Comparison of ENCODE assay signal across 12 mouse cellular contexts in the genomic region with DNA sequence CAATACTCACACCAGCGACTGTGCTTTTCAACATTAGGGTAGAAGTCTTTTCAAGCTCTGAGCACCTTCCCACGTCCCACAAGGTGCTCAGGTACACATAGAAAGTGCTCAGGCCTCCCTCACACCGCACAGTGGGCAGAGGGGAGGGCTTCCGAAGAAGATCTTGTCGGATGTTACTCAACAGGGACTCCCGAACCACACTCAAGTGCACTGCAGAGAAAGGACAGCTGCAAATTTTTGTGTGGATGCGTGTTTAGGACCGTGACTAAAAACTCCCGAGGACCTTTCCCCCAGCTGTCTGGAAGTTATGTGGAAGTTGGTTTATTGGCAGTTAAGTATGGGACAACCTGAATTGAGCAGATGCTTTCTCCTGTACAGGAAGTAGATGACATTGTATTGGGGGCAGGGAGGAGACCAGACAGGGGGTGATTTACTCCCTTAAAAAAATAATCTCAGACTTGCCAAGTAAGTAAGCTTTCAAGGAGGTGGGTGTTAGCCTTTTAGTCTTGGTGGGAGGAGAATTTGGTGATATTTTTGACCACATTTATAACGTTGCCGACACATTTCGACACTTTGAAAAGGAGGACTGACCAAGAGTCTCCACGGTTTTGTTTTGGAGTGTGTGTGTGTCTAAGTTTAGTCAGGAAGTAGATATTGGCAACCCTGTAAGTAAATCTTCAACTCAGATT. TPM values are rescaled to one million over a fixed set of nuclear protein-coding genes. Genes with fewer than 3 reads are reported as not detected.
DNase-seq lines count a peak whose midpoint lies in the region; ATAC-seq and TF ChIP-seq lines count a peak whose summit lies in the region.
"Had no signal": no experiment of that assay in that cellular context is flagged by ENCODE, and none has a peak within 500 bp of the region (broad histone marks: within the 10 kb centered on the region; RNA-seq: fewer than 3 reads in every experiment).

No protein-coding gene starts in this region.

- H3K27ac ChIP-seq in kidney, adult 2 months (ENCODE audit: insufficient read depth, low read depth, low read length) = peak overlapping the region; percentile 48; the same call in 1 of the 2 replicates
- H3K27ac ChIP-seq in embryonic facial prominence, embryonic 13.5 days = peak overlapping the region; percentile 88
- H3K27ac ChIP-seq in heart, embryonic 16.5 days (ENCODE audit: low read length) = peak overlapping the region; percentile 33
- peak overlapping the region; percentile 83 for H3K27ac ChIP-seq in midbrain, postnatal 0 days (ENCODE audit: low read depth, low read length)

- H3K36me3 ChIP-seq in kidney, adult 2 months (ENCODE audit: control insufficient read depth, insufficient read depth, low read length) = no peaks in the 10 kb centered on the region; the same call in 1 of the 2 replicates
- no peaks in the 10 kb centered on the region for H3K36me3 ChIP-seq in embryonic facial prominence, embryonic 13.5 days
- no peaks in the 10 kb centered on the region for H3K36me3 ChIP-seq in heart, embryonic 16.5 days (ENCODE audit: control insufficient read depth, insufficient read depth)
- H3K36me3 ChIP-seq in midbrain, postnatal 0 days (ENCODE audit: insufficient read depth, low read length) = no peaks in the 10 kb centered on the region

- WGBS in kidney, adult 2 months = 28% methylated on average over 13 of the region's 13 CpGs
- WGBS in embryonic facial prominence, embryonic 13.5 days = 11% methylated on average over 13 of the region's 13 CpGs
- 25% methylated on average over 13 of the region's 13 CpGs for WGBS in heart, embryonic 16.5 days
- WGBS in midbrain, postnatal 0 days = 21% methylated on average over 13 of the region's 13 CpGs

- no peak for TF ChIP-seq POLR2A in kidney, adult 2 months (IDR thresholded peaks at IDR 0.05; ENCODE audit: low read depth, low read length)

- ATAC-seq in embryonic facial prominence, embryonic 13.5 days (ENCODE audit: insufficient number of reproducible peaks, insufficient read depth, low FRiP score, low TSS enrichment, low read depth) = no peak
- ATAC-seq in heart, embryonic 16.5 days (replicated peaks; ENCODE audit: extremely low read depth, insufficient read depth, low FRiP score) = no peak
- ATAC-seq in midbrain, postnatal 0 days (ENCODE audit: low FRiP score) = no peak
- no peak for ATAC-seq in erythroid progenitor cell, adult 5-6 weeks (replicated peaks; ENCODE audit: low FRiP score, poor library complexity, severe bottlenecking)
- ATAC-seq: Patski had no signal

- DNase-seq in kidney, adult 2 months = peak; percentile 46
- no peak for DNase-seq in kidney, postnatal 25 days
- no peak for DNase-seq in midbrain, postnatal 0 days (ENCODE audit: low spot score)
- no peak for DNase-seq in embryo, embryonic 10 days (ENCODE audit: low spot score)
- no peak for DNase-seq in lung, postnatal 14 days
- DNase-seq: layer of hippocampus, adult 9-11 months; lung, postnatal 10 days; thymus, postnatal 25 days had no signal

- no peak for TF ChIP-seq CTCF in kidney, adult 2 months (conservative IDR thresholded peaks at IDR 0.05; ENCODE audit: insufficient read depth, insufficient read length, low read depth, low read length)
- no peak for TF ChIP-seq CTCF in midbrain, postnatal 0 days (IDR thresholded peaks at IDR 0.05)

- peak overlapping the region; percentile 57 for H3K9ac ChIP-seq in embryonic facial prominence, embryonic 13.5 days
- no peak overlapping the region for H3K9ac ChIP-seq in heart, embryonic 16.5 days (ENCODE audit: low read length)
- H3K9ac ChIP-seq in midbrain, postnatal 0 days (replicated peaks; ENCODE audit: low read length, poor library complexity, severe bottlenecking) = peak overlapping the region; percentile 56

- peaks cover 12% of the 10 kb centered on the region for H3K4me1 ChIP-seq in kidney, adult 2 months (ENCODE audit: control insufficient read depth, insufficient read depth, low read length)
- peaks cover 79% of the 10 kb centered on the region for H3K4me1 ChIP-seq in embryonic facial prominence, embryonic 13.5 days
- H3K4me1 ChIP-seq in heart, embryonic 16.5 days (ENCODE audit: control insufficient read depth, insufficient read depth, low read length) = peaks cover 59% of the 10 kb centered on the region
- H3K4me1 ChIP-seq in midbrain, postnatal 0 days (ENCODE audit: insufficient read depth, low read length) = peaks cover 8% of the 10 kb centered on the region

- no peaks in the 10 kb centered on the region for H3K9me3 ChIP-seq in embryonic facial prominence, embryonic 13.5 days
- no peaks in the 10 kb centered on the region for H3K9me3 ChIP-seq in heart, embryonic 16.5 days (replicated peaks; ENCODE audit: control insufficient read depth, low read length)
- no peaks in the 10 kb centered on the region for H3K9me3 ChIP-seq in midbrain, postnatal 0 days (ENCODE audit: low read length)

- peak overlapping the region; percentile 91 for H3K4me2 ChIP-seq in embryonic facial prominence, embryonic 13.5 days
- H3K4me2 ChIP-seq in heart, embryonic 16.5 days (ENCODE audit: low read depth, low read length) = peak overlapping the region; percentile 36
- peak overlapping the region; percentile 58 for H3K4me2 ChIP-seq in midbrain, postnatal 0 days (ENCODE audit: low read depth, low read length, poor library complexity, severe bottlenecking)

- no peak overlapping the region for H3K4me3 ChIP-seq in kidney, adult 2 months (ENCODE audit: insufficient read depth, low read depth, low read length)
- peak overlapping the region; percentile 28 for H3K4me3 ChIP-seq in embryonic facial prominence, embryonic 13.5 days
- H3K4me3 ChIP-seq in heart, embryonic 16.5 days (ENCODE audit: low read length) = no peak overlapping the region
- H3K4me3 ChIP-seq in midbrain, postnatal 0 days (ENCODE audit: low read depth, low read length) = peak overlapping the region; percentile 66

- no peaks in the 10 kb centered on the region for H3K27me3 ChIP-seq in kidney, adult 2 months (replicated peaks; ENCODE audit: control insufficient read depth, insufficient read depth, low read length)
- no peaks in the 10 kb centered on the region for H3K27me3 ChIP-seq in embryonic facial prominence, embryonic 13.5 days
- H3K27me3 ChIP-seq in heart, embryonic 16.5 days (ENCODE audit: control insufficient read depth, insufficient read depth, low read length) = no peaks in the 10 kb centered on the region
- no peaks in the 10 kb centered on the region for H3K27me3 ChIP-seq in midbrain, postnatal 0 days (ENCODE audit: insufficient read depth, low read length)
- H3K27me3 ChIP-seq: Patski had no signal

RNA-seq across cellular contexts. Expression of gene Tcf7l2, which starts 5.8 kb away (rescaled TPM):
- 15.8 and 18.2 TPM in 2 replicates for polyA plus RNA-seq in kidney, adult 2 months (2012; rRNA removed)
- 142 and 157 TPM in 2 replicates for polyA plus RNA-seq in embryonic facial prominence, embryonic 13.5 days (2015; fragmentation: Nextera tagmentation; extraction: Ambion mirVana)
- 36.6 and 45.6 TPM in 2 replicates for polyA plus RNA-seq in heart, embryonic 16.5 days (2015; fragmentation: Nextera tagmentation; extraction: Ambion mirVana)
- 67.2 and 86.1 TPM in 2 replicates for total RNA-seq in midbrain, postnatal 0 days (2014; rRNA removed)
- 763 and 861 TPM in 2 replicates for polyA plus RNA-seq in midbrain, postnatal 0 days (2015; fragmentation: Nextera tagmentation; extraction: Ambion mirVana)
- total RNA-seq in erythroid progenitor cell, adult 5-6 weeks (2015; ENCODE audit: low replicate concordance) = 8.4 and 22.3 TPM in 2 replicates
- total RNA-seq in erythroid progenitor cell, adult 5-6 weeks (2017; ENCODE audit: low replicate concordance) = 0.61 and 2.1 TPM in 2 replicates

Comparison
In these comparisons a context has a peak if more than half of its experiments do, and no peak if none do; other contexts are left out.
1. H3K27ac ChIP-seq: peak in every context shown above with its lines; median percentile 88 in embryonic facial prominence, embryonic 13.5 days; 83 in midbrain, postnatal 0 days; 48 in kidney, adult 2 months; 33 in heart, embryonic 16.5 days.
2. H3K4me3 ChIP-seq: peak in embryonic facial prominence, embryonic 13.5 days (single experiment) and midbrain, postnatal 0 days (single experiment); none in kidney, adult 2 months (single experiment) and heart, embryonic 16.5 days (single experiment).
3. H3K4me2 ChIP-seq: peak in every context shown above with its lines; median percentile 91 in embryonic facial prominence, embryonic 13.5 days; 58 in midbrain, postnatal 0 days; 36 in heart, embryonic 16.5 days.